Mouse (Mus musculus) kidney, adult 18-20 months (tissue): Measurements from ENCODE around the gene Marveld1.

Experiments used
- DNase-seq: peaks from one replicate; pipeline ENCODE4 v3.0.0; 2021

Gene Marveld1

DNA sequence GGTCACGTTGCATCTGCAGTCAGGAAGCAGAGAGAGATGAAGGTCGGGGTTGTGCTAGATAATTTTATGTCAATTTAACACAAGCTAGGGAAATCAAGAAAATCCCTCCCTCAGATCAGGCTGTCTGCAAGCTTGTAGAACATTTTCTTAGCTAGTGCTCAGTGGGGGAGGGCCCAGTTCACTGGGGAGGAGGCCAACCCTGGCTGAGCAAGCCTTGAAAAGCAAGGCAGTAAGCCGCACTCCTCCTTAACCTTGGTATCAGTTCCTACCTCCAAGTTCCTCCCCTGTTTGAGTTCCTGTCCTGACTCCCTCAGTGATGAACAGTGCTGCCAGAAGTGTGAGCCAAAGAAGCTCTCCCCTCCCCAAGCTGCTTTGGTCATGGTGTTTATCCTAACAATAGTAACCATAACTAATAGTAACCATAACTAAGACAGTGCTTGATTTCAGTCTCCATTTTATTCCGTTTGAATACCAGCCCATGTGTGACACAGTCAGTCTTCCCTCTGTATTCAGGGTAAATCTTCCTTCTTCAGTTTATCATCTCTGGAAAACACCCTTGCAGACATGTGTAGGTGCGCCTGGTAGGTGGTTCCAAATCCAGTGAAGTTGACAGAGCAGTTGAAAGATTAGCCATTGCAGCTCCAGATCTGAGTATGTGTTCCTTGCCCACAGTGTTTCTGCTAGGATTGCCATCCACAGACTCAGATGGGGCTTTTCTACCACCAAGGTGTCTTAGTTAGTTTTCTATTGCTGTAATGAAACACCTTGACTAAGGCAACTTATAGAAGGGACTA, 7.3 kb upstream of the Marveld1 start:
- no peak for DNase-seq

DNA sequence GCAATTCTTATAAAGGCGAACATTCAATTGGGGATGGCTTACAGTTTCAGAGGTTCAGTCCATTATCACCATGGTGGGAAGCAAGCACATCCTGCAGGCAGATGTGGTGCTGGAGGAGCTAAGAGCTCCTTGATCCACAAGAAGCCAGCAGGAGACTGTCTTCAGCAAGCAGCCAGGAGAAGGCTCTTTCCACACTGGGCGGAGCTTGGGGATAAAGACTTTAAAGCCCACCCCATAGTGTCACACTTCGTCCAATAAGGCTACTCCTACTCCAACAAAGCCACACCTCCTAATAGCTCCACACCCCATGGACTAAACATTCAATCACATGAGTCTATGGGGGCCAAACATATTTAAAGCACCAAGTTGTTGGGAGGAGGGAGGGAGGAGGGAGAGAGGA, 5.2 kb upstream of the Marveld1 start:
- no peak for DNase-seq

DNA sequence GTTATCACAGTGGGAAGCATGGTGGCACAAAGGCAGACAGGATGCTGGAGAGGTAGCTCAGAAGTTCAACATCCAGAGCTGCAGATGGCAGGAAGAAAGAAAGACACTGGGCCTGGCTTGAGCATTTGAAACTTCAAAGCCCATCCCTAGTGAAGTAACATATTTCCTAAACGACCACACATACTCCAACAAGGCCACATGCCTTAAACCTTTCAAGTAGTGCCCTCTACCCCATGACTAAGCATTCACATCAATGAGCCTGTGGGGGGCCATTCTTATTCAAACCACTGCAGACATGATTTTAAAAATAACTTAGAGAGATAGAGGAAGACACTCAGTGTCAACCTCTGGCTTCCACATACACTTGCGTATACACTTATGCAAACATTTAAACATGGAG, 4.4 kb upstream of the Marveld1 start:
- DNase-seq = no peak

DNA sequence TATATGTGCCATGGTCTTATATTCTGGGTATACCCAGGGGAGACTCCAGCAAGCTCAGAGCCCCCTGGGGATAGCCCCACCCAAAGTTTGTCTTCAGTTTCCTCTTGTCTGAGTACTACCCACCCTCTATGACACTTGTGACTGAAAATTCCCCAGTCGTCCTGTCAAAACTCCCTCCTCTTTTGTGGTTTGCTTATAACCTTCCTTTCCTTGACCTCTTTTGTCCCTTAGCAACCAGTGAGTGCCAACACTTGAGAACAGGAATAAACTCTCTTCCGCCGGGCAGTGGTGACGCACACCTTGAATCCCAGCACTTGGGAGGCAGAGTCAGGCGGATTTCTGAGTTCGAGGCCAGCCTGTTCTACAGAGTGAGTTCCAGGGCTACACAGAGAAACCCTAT, 3.1 kb upstream of the Marveld1 start:
- DNase-seq = no peak

DNA sequence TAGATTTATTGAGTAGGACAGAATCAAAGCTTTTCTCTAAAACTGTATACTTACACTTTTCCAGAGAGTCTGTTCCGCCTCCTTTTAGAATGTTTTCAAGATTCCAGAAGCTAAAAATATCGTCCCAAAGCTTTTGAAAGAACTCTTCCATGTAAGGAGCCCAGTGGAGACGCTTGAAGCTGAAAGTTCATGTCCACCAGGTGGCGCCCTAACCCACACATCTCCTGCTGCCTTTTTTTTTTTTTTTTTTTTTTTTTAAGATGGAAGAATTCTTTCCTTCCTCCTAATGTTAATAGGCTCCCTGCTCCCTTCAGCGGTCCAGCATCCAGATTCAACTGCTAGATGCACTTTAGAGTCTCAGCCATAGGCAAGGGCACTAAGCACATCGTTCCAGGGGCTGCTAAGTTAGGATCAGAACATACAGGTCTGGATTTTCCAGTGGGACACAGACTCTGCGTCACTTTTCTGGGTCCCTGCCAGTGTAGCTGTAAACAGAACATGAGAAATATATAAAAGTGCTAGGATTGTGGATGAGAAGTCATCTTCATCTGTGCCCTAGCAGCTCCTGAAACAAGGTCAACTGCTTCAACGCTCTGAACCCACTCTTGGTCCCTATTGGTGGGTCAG, 2.5 kb upstream of the Marveld1 start:
- peak; percentile 89 for DNase-seq

DNA sequence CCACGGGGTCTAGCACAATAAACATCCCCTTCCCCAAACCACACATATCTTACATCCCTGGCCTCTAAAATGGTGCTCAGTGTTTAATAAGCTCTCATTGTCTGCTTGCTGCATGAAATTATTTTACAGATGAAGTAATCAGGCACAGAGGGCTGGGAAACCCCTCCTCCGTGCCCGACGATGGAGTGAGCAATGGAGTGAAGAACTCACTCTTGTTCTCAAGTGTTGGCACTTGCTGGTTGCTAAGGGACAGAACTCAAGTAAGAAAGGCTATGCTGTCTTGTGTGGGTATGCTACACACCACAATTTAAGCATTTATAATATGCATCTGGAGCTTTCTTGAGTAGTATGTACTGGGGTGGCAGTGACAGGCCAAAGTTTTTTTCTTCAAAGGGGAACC, 2.0 kb upstream of the Marveld1 start:
- DNase-seq = no peak

DNA sequence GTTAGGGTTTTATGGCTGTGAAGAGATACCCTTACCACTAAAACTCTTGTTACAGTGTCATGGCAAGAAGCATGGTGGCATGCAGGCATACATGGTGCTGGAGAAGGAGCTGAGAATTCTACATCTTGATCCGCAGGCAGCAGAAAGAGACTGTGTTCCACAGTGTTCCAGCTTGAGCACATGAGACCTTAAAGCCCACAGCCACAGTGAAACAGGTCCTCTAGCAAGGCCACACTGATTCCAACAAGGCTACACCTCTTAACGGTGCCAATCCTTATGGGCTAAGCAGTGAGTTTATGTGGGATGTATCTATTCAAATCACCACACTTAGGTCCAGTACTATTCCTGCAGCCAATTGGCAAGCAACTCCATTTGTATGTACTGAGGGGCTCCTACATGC, 1.5 kb upstream of the Marveld1 start:
- no peak for DNase-seq

DNA sequence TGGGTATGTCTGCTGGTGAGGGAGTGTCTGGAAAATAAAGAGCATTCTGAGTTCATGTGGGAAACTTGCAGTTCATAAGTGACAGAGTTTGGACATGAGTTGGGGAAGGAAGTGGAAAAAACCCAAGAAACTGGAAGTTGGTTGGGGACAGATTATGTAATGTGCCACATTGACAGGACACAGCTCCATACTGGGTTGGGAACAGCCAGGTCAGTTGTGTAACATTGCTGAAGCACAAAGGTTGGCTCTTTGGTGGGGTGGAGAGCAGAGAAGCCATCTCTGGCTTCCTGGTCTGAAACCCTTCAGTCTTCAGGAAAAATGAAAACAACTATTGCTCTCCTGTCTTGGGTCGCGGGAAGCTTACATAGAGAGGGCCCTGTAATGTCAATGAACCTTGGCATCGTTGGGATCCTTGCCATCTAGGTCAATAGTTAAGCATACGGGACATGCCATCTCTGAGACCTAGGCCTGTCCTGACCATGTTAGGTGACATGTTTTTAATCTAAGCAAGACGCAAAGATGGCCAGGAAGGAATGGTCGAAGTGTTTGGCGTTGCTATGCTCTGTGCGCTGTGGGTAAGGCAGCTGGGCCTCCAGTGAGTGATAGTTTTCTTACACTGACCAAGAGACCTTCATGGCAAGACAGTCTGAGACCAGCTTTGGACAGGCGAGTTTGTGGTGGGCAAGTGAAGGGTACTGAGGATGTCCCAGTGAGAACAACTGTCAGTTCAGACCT, 757 bp upstream of the Marveld1 start:
- no peak for DNase-seq

DNA sequence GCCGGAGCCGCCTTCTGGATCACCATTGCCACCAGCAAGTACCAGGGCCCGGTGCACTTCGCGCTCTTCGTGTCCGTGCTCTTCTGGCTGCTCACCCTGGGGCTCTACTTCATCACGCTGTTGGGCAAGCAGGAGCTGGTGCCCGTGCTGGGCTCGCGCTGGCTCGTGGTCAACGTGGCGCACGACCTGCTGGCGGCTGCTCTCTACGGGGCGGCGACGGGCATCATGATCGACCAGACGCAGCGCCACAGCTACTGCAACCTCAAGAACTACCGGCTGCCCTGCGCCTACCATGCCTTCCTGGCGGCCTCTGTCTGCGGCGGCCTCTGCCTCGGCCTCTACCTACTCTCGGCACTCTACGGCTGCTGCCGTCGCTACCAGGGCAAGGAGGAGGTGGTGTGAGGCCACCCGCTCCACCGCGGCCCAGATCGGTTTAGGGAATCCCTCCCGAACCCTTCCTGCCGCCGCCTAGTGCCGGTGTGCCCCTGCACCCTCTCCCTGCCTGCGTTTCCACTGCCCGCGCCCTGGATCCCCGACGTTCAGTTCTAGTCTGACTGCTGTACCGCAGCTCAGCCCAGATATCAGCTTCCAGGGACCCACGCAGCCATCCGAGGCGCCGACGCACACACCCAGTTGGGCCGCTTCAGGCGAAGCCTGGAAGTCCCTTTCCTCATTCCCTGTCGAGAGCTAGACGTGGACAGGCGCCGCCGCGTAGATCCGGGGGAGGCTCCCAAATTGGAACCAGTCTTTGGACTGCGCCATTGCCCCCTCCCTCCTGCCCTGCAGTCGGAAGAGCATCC, 769 bp downstream of the Marveld1 start:
- peak; percentile 72 for DNase-seq

DNA sequence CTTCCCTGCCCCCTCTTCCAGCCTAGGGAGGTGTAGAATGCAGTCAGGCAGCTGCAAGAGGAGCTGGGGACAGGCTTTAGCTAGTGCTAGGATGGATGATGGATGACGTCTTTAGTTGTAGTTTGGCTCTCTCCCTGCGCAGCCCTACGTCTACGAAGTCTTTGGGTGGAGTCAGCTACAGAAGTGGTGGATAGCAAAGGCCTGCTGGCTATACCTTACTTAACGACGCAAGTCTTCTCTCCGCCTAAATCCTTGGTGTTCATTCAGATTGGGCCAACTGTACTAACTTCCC, 1.3 kb downstream of the Marveld1 start:
- no peak for DNase-seq

DNA sequence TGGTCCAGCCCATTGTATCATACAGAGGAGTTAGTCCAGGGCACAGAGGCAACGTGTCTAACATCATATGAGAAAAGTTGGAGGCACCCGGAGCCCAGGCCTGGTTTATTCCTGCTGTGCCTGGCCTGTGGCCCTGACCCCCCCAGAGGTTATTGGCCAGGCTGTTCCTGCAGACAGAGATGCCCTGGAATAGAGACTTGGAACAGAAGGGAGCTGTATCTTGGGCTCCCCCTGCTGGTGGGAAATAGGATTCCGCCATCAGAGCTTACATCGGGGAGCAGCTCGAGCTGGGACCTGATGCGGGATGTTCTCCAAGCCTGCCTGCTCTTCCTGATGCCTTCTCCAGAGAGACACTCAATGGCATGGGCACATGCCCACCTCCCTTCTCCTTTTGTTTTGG, 4.8 kb downstream of the Marveld1 start:
- DNase-seq = peak; percentile 91

DNA sequence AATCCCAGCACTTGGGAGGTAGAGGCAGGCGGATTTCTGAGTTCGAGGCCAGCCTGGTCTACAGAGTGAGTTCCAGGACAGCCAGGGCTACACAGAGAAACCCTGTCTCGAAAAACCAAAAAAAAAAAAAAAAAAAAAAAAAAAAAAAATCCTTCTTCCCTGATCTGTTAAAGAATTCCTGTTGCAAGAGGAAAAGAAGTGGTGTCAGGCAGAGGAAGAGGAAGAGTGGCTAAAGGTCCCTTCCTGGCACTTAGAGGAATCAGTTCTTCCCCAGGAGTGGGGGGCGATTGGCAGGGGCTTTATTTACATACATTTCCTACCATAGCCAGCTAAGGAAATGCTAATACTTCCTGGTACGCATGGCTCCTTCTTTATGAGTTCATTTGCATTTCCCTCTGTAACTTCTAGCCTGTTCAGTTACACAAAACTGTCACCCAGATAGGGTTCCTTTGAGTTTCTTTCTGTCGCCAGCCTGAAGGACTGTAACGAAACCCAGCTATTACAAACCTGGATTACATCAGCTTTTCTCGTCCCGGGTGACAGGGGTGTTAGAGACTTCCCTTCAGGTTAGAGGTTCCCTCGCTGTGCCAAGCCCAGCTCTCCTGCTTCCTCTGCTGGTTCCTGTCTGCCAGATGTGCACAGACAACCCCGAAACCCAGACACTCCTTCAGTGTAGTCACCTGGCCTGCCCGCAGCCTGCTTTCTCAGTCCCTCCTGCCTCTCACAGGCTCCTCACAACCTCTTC, 10.5 kb downstream of the Marveld1 start:
- no peak for DNase-seq

DNA sequence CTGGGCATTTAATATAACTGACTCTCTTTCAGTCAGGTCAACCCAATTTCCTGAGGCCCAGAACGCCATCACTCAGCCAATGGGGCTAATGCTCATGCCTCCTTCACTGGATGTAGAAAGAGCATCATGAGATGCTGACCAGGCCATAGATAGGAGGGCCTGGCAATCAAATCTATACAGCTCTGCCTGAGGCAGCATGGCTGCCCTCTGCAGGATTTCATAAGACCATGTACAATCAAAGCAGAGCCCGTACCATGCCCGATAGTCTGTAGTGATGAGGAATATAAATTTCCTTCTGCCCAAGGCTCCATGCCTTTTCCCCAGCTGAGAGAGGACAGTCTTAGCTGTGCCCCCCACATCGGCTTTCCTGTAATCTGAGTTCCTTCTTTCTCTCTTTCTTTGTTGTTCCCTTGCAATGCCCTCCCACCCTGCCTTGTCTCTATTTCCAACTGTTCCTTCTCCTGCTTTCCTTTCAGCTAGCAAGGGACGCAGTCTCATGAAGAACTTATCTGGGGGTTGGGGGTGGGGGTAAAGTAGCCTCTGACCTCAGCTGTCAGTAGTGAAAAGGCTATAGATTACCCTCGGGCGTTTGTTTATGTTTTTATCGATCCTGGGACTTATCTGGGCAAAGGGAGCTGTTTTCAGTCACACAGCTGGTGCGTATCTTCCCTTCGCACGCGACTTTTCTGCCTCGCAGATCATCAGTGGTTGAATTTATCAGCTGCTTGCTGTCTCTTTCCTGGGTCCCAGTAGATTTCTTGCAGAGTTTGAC, 11.2 kb downstream of the Marveld1 start:
- no peak for DNase-seq

DNA sequence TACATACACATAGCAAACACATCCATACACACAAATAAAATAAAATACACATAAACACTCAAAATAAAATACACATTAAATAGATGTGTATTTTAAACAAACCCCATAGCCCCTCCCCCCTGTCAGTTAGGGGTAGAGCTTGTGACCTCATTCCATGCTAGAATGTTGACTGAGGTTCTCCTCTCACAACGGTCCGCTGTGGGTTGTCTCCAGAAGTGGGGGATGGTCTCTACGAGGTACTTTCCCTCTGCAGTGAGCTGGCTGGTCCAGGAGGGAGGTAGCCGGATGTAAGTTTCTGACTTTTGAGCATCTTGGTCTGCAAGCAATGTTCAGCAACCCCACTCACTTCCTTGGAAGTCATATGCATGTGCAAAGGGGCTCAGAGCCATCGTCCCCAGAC, 16.6 kb downstream of the Marveld1 start, which contains the start of gene Zfyve27:
Gene Zfyve27 (plus strand): TSS at position 188 of the 400 bp plus-strand sequence.
- DNase-seq = no peak

DNA sequence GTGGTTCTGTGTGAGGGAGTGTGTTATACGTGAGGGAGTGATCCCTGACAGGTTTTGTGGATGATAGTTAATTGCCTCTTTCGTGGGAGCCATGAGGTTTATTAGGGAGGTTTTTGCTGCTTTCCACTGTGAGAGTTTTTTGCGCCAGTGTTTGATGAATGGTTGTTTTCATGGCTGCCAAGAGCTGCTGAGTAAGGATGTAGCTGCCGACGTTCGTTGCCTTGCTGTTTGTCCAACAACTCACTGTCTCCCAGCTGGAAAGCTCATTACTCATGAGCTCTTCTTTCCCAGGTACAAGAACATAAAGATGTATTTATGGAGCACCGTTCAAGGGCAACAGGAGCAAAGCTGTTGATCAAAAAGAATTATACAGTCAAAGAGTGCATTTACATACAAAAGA, 17.0 kb downstream of the Marveld1 start:
- DNase-seq = no peak

DNA sequence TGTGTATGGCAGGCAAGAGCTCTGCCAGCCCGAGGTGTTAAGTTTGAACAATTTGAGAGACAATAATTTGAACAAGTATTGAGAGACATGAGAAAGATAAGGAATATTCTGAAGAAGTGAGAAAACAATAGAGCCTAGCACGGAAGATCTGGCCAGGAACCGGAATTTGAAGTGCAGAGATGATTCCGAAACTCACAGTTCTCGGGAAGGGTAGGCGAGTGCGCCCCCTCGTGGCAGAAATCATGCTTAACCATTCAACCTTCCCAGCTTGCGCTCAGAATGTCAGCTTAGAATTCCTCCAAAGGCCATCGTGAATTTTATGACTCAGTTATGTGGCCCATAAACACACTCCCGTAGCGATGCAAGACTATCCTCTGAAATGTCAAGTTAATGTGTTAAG, 18.9 kb downstream of the Marveld1 start:
- DNase-seq = peak; percentile 90

DNA sequence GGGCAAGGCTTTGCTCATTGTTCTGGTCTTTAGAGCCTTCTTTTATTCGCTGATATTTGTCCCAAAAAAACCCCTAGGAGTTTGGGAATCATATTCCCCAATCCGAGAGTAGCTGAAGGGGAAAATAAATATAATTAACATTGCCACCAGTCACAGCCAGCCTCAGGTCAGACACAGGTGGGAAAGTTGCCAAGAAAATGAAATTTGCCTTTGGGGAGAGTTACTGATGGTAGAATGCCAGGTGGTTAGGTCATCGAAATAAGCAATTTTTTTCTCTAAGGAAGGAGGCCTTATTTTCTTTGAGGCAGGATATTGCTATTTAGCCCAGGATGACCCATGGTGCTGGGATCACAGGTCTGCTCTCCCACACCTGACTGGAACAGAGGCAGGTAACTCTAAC, 19.6 kb downstream of the Marveld1 start:
- DNase-seq = no peak

DNA sequence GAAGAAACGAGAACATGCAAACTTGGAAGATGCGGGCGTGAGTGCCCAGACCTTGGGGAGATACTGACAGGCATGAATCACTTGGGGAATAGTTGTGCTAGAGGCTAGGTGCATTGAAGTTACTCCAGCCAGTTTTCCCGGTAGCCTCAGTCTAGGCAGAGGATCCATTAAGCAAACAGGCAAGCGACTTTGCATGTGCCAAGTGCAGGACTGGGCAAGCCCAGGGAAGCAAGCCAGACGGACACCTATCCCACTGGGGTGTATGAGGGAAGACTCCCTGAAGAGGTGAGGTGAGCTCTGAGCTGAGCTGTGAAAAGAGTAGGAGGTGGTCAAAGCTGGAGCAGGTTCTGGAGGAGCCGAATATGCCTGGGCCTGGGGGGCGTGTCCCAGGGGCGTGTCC, 20.3 kb downstream of the Marveld1 start:
- no peak for DNase-seq

DNA sequence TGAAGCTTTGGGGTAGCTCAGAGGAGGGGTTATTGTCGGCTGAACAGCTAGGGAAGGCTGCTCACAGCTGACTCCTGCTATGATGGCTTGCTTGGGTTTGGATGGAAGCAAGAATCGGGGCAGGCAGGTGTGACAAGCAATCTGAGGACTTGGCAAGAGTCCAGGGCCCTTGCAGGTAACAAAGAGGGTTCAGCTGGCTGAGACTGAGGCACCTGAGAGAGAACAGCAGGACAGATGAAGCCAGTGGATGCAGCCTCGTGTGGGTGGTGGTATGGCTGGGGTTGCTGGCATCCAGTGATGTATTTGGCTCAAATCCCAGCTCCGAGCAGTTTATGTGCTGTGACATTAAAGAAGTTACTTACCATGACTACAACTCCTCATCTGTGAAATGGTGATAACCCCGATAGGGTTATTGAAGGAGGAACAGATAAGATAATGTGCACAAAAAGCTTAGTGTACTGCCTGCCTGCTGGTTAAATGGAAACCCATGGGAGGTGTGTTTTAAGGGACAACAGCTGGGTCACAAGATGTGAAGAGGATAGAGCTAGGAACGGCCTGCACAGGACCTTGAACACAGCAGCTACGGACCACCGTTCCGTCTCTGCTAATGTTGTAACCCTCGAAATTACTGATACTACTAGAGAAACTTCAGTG, 22.2 kb downstream of the Marveld1 start:
- DNase-seq = peak; percentile 22

DNA sequence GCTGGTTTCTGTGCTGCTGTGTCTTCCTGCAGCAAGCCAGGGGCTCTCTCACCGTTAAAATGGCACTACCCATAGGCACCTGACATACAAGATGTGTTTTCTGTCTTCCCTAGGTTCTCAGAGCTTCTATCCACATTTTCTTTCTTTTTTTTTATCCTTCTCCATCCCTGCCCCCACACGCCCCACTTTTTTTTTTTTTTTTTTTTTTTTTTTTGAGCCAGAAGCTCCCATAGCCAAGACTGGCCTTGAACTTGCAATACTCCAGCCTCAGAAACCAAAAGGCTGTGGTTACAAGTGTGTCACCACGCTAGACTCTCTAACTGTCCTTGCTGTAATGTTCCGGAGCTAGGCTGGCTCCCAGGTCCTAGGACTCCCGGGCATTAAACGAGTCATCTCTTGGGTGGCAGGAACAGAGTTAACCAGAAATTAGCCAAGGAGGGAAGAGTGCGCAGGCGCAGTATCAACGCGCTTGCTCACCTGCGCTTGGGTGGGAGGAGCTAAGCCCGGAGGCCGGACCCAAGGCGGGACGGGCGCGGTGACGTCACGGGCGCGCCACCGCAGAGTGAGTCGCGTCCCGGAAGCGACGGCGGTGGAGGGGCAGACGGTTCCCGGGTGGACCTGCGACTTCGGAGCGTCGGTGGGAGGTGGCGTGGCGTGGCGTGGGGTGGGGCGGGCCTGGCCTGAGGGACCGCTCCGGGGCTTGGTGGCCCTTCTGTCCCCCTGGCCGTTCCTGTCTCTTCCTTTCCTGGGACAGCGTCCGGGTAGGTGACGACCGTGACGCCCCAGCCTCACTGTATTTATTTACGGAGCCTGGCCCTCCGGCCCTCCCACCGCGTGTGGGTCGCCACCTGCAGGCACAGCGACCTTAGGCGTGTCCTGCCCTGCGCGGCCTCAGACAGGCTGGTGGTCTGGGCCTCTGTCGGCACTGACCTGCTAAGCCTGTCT, 23.1 kb downstream of the Marveld1 start:
- DNase-seq = peak; percentile 95
